Mouse (Mus musculus) small intestine, adult 2 months (tissue): ENCODE results near the gene Map2k4. TPM values are rescaled to one million over a fixed set of nuclear protein-coding genes. Genes with fewer than 3 reads are reported as not detected.

Source experiments
- H3K27ac ChIP-seq: fragments of 200-500 bp; 2 replicates; pipeline ENCODE4 v1.5.1; 2012; ENCODE audit warnings: low read depth, low read length, control low read depth, inconsistent platforms; ENCODE audit not compliant: insufficient read depth
- H3K27me3 ChIP-seq: fragments of 200-500 bp; 2 replicates; pipeline ENCODE4 v1.6.1; 2012; ENCODE audit warnings: mild to moderate bottlenecking, moderate library complexity, low read length, inconsistent platforms; ENCODE audit not compliant: control insufficient read depth, insufficient read depth
- H3K36me3 ChIP-seq: fragments of 200-500 bp; 2 replicates; pipeline ENCODE4 v1.6.1; 2012; ENCODE audit warnings: mild to moderate bottlenecking, low read length, control low read depth, inconsistent platforms; ENCODE audit not compliant: control insufficient read depth, insufficient read depth
- H3K4me1 ChIP-seq: fragments of 200-500 bp; 2 replicates; pipeline ENCODE4 v1.6.1; 2012; ENCODE audit warnings: low read length, inconsistent platforms, mixed read lengths; ENCODE audit not compliant: control insufficient read depth, insufficient read depth, insufficient read length
- H3K4me3 ChIP-seq: fragments of 200-500 bp; 2 replicates; pipeline ENCODE4 v1.5.1; 2012; ENCODE audit warnings: low read depth, mild to moderate bottlenecking, control low read depth, inconsistent platforms, low read length, moderate library complexity
- CTCF ChIP-seq: fragments of 200-500 bp; IDR thresholded peaks from 2 replicates; pipeline ENCODE4 v1.5.1; 2012; ENCODE audit warnings: low read depth, mild to moderate bottlenecking, control low read depth, inconsistent platforms, low read length, moderate library complexity, mixed read lengths; ENCODE audit not compliant: insufficient replicate concordance, insufficient read length; ENCODE audit errors: extremely low read depth
- POLR2A ChIP-seq: fragments of 200-500 bp; IDR thresholded peaks from 2 replicates; pipeline ENCODE4 v1.6.1; 2012; ENCODE audit warnings: low read depth, mild to moderate bottlenecking, control low read depth, inconsistent platforms, low read length, moderate library complexity
- WGBS: fragments of 180-500 bp; shearing (Covaris S2); methylation state at CpG from one replicate; pipeline ENCODE4 v1.1.7; 2018; 5-methylcytosine and 5-hydroxymethylcytosine counted together
- polyA plus RNA-seq: library from polyadenylated mRNA; depleted of rRNA; stranded (reverse); fragments of >200 nt; gene quantifications from 2 replicates; pipeline ENCODE4 v1.2.3, GENCODE M21; 2012

Map2k4 gene
- polyA plus RNA-seq, 1 experiment: 13.6 TPM

- Histone ChIP-seq H3K36me3 (no peaks in the 10 kb centered on the region), H3K4me3 (peak overlapping the region; percentile 92), H3K27ac (peak overlapping the region; percentile 96), H3K4me1 (no peaks in the 10 kb centered on the region; the same call in 1 of the 2 replicates), H3K27me3 (no peaks in the 10 kb centered on the region)
- TF ChIP-seq POLR2A (no peak), CTCF (no peak)
- 28% methylated on average over 7 of the region's 7 CpGs for WGBS
These were observed 19.5 kb upstream of the Map2k4 start for GRCm38 (mm10) chr11:65807601-65808000.

DNA sequence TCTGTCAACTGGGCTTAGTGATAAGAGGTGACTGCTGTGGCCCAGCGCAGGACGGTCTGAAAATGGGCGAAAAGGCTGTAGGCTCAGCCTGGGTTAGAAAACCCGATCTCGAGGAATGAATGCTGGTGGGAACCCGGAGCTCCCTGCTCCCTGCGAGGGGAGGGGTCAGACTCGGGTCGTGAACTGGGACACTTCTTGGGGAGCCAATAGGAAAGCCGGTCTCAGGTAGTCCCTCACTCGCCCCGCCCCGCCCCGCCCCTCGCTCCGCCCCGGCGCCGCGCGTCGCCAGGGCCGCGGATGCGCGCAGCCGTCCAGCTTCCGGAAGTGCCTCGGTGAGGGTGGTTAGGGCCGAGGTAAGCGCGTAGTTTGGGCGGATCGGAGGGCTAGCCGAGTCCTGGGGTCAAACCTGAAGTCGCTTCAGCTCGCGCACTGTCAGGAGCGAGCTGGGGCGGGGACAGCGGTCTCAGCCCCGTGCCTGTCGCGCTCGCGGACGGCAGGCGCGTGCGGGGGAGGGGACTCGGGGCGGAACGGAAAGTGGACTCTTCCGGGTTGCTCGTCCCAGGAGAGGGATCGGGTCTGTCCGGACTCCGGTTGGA is 18.9 kb upstream of the Map2k4 start, which contains the start of gene Zkscan6:
Gene Zkscan6, plus strand, starts transcription at position 267 of the 596 bp plus-strand sequence.
- Histone ChIP-seq H3K4me3 (peak within 1 kb of the TSS; percentile 92), H3K4me1 (no peaks in the 10 kb centered on the region; the same call in 1 of the 2 replicates), H3K27me3 (no peaks in the 10 kb centered on the region), H3K27ac (peak within 1 kb of the TSS; percentile 96), H3K36me3 (no peaks in the 10 kb centered on the region)
- WGBS: under 1% methylated on average over 58 of the region's 58 CpGs
- TF ChIP-seq CTCF (no peak), POLR2A (peak; percentile 42)

DNA sequence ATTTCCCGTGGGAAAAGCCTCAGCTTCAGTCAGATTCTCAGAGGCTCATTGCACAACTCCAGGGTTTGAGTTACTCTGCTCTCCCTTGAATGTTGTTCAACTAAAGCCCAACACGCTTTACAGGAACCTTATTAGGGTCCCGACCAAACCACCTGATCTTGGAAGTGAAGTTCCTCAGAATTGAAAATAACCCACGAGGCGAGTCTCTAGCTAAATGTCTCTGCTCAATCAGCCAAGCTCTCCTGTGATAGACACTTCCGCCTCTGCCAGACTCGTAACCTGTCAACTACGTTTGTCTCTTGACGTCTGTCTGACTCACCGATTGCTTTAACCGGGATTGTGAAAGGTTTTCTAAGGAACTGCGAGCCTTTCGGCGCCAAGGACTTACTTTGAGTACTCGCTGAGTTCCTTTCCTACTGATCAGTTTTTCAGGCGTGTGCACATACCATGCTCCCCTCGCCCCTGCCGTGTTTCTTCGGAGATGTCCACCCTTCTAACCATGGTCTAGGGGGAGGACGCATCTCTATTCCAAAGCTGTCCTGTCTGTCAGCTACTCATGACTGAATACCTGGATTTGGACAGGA is 18.3 kb upstream of the Map2k4 start:
- Histone ChIP-seq H3K27ac (peak overlapping the region; percentile 94), H3K36me3 (no peaks in the 10 kb centered on the region), H3K4me1 (no peaks in the 10 kb centered on the region; the same call in 1 of the 2 replicates), H3K4me3 (peak overlapping the region; percentile 92), H3K27me3 (no peaks in the 10 kb centered on the region)
- TF ChIP-seq POLR2A: no peak
- TF ChIP-seq CTCF: no peak
- WGBS: under 1% methylated on average over 20 of the region's 20 CpGs

GRCm38 (mm10) chr11:65801899-65802298 is 13.8 kb upstream of the Map2k4 start:
- Histone ChIP-seq H3K4me1 (no peaks in the 10 kb centered on the region), H3K27ac (no peak overlapping the region), H3K4me3 (no peak overlapping the region), H3K36me3 (no peaks in the 10 kb centered on the region), H3K27me3 (no peaks in the 10 kb centered on the region)
- 75% methylated on average over 3 of the region's 3 CpGs for WGBS
- TF ChIP-seq CTCF (no peak), POLR2A (no peak)

- WGBS: 28% methylated on average over 1 of the region's 1 CpGs
- Histone ChIP-seq H3K36me3 (no peaks in the 10 kb centered on the region), H3K4me1 (no peaks in the 10 kb centered on the region), H3K4me3 (no peak overlapping the region), H3K27ac (no peak overlapping the region), H3K27me3 (no peaks in the 10 kb centered on the region)
- no peak for TF ChIP-seq CTCF
- TF ChIP-seq POLR2A: no peak
These were observed 7.8 kb upstream of the Map2k4 start for GRCm38 (mm10) chr11:65795896-65796295.

DNA sequence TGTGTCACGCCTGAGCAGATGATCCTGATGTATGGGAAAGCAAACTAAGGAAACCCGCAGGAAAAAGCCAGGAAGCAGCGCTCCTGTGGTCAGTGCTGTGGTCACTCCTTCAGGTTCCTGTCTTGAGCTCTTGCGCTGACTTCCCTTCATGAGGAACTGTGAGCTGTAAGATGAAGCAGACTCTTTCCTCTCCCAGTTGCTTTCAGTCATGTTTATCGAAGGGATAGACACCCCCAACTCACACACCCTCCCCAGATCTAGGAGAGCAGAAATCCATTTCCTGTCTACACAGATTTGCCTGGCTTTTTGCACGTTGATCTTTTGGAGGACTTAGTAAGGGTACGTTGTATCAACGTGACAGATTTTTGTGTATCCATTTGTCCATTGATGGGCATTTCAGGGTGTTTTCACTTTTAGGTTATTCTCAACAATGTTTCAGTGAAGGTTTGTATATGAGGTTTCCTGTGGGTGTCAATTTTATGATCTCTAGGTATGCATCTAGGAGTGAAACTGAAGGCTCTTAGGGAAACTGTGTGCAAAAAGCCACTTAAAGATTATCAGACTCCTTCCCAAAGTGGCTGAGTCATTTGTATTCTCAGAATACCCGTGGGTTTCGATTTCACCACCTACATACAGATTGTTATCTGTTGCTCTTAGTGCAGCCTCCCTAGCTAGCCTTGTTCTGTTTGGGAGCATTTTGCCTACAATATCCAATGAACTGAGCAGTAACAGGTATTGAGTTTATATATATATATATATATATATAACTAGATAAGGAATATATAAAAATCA is 6.5 kb upstream of the Map2k4 start:
- H3K27me3 ChIP-seq: no peaks in the 10 kb centered on the region
- TF ChIP-seq POLR2A (no peak), CTCF (no peak)
- WGBS: 46% methylated on average over 10 of the region's 10 CpGs
- no peak overlapping the region for H3K27ac ChIP-seq
- no peak overlapping the region for H3K4me3 ChIP-seq
- H3K4me1 ChIP-seq: no peaks in the 10 kb centered on the region
- H3K36me3 ChIP-seq: no peaks in the 10 kb centered on the region
